Mouse (Mus musculus): ENCODE results near the gene Gnpat. TPM values are rescaled to one million over a fixed set of nuclear protein-coding genes. Genes with fewer than 3 reads are reported as not detected.
A peak's percentile ranks its signal among the peaks of the same experiment; 100 is the strongest.

Gnpat gene
- polyA plus RNA-seq, 1 experiment from 2014 or later, result 119 TPM

DNA sequence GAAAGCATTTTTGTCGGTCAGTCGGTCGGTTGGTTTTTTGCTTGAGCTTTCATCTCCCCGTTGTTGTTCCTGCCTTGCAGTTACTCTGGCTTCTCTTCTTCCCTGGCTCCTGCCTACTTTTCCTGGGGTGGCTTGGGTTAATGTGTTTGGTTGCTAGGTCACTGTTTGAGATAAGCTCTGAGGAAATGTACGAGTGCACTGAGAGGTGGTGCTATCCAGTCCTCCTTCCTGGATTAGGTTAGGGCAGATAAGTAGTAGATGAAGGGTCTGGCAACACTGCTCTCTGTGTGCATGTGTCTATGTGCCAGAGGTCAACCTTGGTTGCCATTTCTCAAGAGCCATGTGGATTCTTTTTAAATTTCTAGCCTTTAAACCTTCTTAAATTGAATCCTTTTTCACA is 9.9 kb downstream of the Gnpat start:
- Histone ChIP-seq H3K9me3 (no peaks in the 10 kb centered on the region), H3K4me2 (no peak overlapping the region), H3K36me3 (peaks cover 72% of the 10 kb centered on the region), H3K4me1 (replicated peaks) (no peaks in the 10 kb centered on the region), H3K4me3 (replicated peaks) (no peak overlapping the region), H3K9ac (replicated peaks) (no peak overlapping the region), H3K27me3 (no peaks in the 10 kb centered on the region), H3K27ac (no peak overlapping the region)
- WGBS, result 87% methylated on average over 5 of the region's 5 CpGs
- ATAC-seq (ENCODE audit: insufficient number of reproducible peaks, insufficient read depth, low FRiP score, low TSS enrichment, low read depth), result no peak

GRCm38 (mm10) chr8:124878141-124878540 is 15.3 kb downstream of the Gnpat start:
- no peak overlapping the region for H3K4me3 ChIP-seq (replicated peaks)
- 91% methylated on average over 5 of the region's 5 CpGs for WGBS
- peaks cover 98% of the 10 kb centered on the region for H3K36me3 ChIP-seq
- H3K4me1 ChIP-seq (replicated peaks), result no peaks in the 10 kb centered on the region
- no peaks in the 10 kb centered on the region for H3K27me3 ChIP-seq
- H3K9me3 ChIP-seq, result no peaks in the 10 kb centered on the region
- H3K9ac ChIP-seq (replicated peaks), result no peak overlapping the region
- H3K27ac ChIP-seq, result no peak overlapping the region
- ATAC-seq (ENCODE audit: insufficient number of reproducible peaks, insufficient read depth, low FRiP score, low TSS enrichment, low read depth), result no peak
- no peak overlapping the region for H3K4me2 ChIP-seq

DNA sequence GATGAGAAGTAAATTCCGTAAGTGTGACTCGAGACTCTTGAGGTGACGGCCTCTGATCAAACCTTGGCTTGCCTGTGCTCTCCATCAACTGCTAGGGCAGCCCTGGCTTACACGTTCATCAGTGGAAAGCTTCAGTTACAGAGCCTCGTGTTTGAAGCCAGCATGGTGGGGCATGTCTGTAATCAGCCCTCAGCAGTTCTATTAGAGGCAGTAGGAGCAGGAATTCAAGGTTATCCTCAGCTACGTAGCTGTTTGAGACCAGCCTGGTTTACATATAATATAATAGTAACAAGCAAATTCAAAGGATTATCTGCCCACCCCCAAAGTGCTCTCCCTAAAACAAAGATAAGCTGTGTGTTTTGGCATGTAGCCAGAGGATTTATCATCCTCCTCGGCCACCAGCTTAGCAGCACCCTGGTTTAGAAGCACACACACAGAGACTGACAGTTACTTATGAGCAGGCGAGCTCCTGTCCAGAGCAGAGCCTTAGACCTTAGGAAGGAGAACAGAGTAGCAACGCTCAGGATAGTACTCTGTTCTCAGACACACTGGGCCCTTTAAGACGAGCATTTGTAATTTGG is 16.2 kb downstream of the Gnpat start:
- H3K27ac ChIP-seq, result no peak overlapping the region
- H3K27me3 ChIP-seq, result no peaks in the 10 kb centered on the region
- H3K9me3 ChIP-seq, result no peaks in the 10 kb centered on the region
- peaks cover 98% of the 10 kb centered on the region for H3K36me3 ChIP-seq
- no peak overlapping the region for H3K4me3 ChIP-seq (replicated peaks)
- H3K4me2 ChIP-seq, result no peak overlapping the region
- no peaks in the 10 kb centered on the region for H3K4me1 ChIP-seq (replicated peaks)
- ATAC-seq (ENCODE audit: insufficient number of reproducible peaks, insufficient read depth, low FRiP score, low TSS enrichment, low read depth), result no peak
- WGBS, result 92% methylated on average over 10 of the region's 10 CpGs
- H3K9ac ChIP-seq (replicated peaks), result no peak overlapping the region

DNA sequence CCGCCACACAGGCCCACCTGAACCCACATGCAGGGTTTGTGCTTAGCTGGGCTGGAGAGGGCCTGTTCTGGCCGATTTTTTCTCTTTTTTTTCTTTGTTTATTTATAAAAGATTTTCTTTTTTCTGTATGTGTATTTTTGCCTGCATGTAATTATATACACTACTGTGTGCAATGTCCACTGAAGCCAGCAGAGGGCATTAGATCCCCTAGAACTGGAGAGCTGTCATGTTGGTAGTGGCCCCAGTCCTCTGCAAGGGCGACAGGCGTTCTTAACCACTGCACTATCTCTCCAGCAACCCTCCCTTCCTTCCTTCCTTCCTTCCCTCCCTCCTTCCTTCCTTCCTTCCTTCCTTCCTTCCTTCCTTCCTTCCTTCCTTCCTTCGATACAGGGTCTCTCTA is 25.6 kb downstream of the Gnpat start:
- Histone ChIP-seq H3K4me1 (replicated peaks) (peaks cover 8% of the 10 kb centered on the region), H3K36me3 (peaks cover 85% of the 10 kb centered on the region), H3K27ac (no peak overlapping the region), H3K27me3 (no peaks in the 10 kb centered on the region), H3K9ac (replicated peaks) (no peak overlapping the region), H3K4me3 (replicated peaks) (no peak overlapping the region), H3K4me2 (no peak overlapping the region), H3K9me3 (peaks cover 10% of the 10 kb centered on the region; the same call in 1 of the 2 replicates)
- ATAC-seq (ENCODE audit: insufficient number of reproducible peaks, insufficient read depth, low FRiP score, low TSS enrichment, low read depth), result no peak
- WGBS, result 97% methylated on average over 5 of the region's 5 CpGs

DNA sequence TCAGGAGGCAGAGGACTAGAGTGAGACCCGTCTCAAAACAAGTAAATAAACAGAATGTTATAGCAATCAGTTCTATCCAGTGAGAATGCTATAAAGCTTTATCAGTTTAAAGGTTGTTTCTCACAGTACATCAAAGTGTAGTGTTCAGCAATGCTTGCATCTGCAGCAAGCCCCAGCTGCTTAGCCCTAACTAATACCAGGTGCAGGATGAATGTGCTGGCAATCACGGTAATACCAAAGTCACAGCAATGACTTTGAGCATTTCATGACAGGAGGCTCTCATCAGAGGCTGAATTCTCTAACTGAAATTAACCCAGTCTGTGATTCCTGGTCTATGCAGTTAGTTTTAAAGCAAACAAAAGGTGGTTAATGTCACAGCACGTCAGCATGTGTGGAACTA is 29.8 kb downstream of the Gnpat start:
- H3K4me3 ChIP-seq (replicated peaks), result no peak overlapping the region
- H3K27me3 ChIP-seq, result no peaks in the 10 kb centered on the region
- ATAC-seq (ENCODE audit: insufficient number of reproducible peaks, insufficient read depth, low FRiP score, low TSS enrichment, low read depth), result no peak
- WGBS, result 23% methylated on average over 3 of the region's 3 CpGs
- H3K4me1 ChIP-seq (replicated peaks), result peaks cover 21% of the 10 kb centered on the region
- peaks cover 9% of the 10 kb centered on the region; the same call in 1 of the 2 replicates for H3K9me3 ChIP-seq
- H3K9ac ChIP-seq (replicated peaks), result no peak overlapping the region
- peak overlapping the region; percentile 59; the same call in 1 of the 2 replicates for H3K27ac ChIP-seq
- no peak overlapping the region for H3K4me2 ChIP-seq
- H3K36me3 ChIP-seq, result peaks cover 69% of the 10 kb centered on the region

GRCm38 (mm10) chr8:124896010-124896631 is 33.3 kb downstream of the Gnpat start:
- Histone ChIP-seq H3K4me3 (replicated peaks) (peak overlapping the region; percentile 97), H3K4me1 (replicated peaks) (peaks cover 28% of the 10 kb centered on the region), H3K9me3 (no peaks in the 10 kb centered on the region), H3K4me2 (peak overlapping the region; percentile 99), H3K27ac (no peak overlapping the region), H3K9ac (replicated peaks) (peak overlapping the region; percentile 89), H3K27me3 (no peaks in the 10 kb centered on the region), H3K36me3 (peaks cover 51% of the 10 kb centered on the region)
- WGBS, result 86% methylated on average over 26 of the region's 26 CpGs
- ATAC-seq (ENCODE audit: insufficient number of reproducible peaks, insufficient read depth, low FRiP score, low TSS enrichment, low read depth), result no peak

DNA sequence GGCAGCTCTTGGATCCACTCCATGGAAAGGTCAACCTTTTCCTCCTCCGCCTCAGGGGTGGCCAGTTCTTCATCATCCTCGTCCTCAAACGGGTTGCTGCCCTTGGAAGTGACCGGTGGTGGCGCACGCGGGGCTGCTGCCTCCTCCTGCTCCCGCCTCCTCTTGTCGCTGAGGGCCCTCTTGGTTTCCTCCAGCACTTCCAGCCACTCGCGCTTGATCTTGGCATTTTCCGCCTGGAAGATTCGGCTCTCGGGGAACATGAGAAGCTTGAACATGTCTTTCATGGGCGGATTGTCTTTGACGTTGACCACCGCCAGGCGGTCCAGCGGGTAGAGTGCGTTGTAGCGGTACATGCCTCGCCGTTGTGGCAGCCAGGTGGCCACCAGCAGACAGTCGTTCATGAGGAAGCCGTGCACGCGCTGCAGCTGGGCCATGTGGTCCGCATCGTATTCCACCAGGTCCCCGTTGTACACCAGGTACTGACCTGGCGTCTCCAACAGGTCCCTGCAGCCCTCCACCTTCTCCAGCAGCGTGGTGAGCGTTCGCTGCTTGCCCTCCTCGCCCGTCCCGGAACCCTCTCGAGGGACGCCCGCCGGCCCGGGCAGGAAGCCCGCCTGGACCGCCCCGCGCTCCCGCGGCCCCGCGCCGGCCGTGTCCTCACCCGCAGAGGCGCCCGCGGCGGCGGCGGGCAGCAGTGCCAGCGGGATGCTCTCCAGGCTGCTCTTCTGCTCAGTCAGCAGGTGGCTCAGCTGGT is 34.0 kb downstream of the Gnpat start:
- Histone ChIP-seq H3K4me1 (replicated peaks) (peaks cover 28% of the 10 kb centered on the region), H3K4me2 (peak overlapping the region; percentile 99), H3K9ac (replicated peaks) (peak overlapping the region; percentile 89), H3K27ac (peak overlapping the region; percentile 82), H3K4me3 (replicated peaks) (peak overlapping the region; percentile 97), H3K27me3 (no peaks in the 10 kb centered on the region), H3K36me3 (peaks cover 49% of the 10 kb centered on the region), H3K9me3 (no peaks in the 10 kb centered on the region)
- peak; percentile 28; the same call in 1 of the 2 replicates for ATAC-seq (ENCODE audit: insufficient number of reproducible peaks, insufficient read depth, low FRiP score, low TSS enrichment, low read depth)
- 2% methylated on average over 60 of the region's 60 CpGs for WGBS

- peak; percentile 69 for ATAC-seq (ENCODE audit: insufficient number of reproducible peaks, insufficient read depth, low FRiP score, low TSS enrichment, low read depth)
- H3K9ac ChIP-seq (replicated peaks), result peak within 1 kb of the TSS; percentile 89
- peak within 1 kb of the TSS; percentile 99 for H3K4me2 ChIP-seq
- H3K4me3 ChIP-seq (replicated peaks), result peak within 1 kb of the TSS; percentile 97
- H3K27ac ChIP-seq, result peak within 1 kb of the TSS; percentile 82
- H3K4me1 ChIP-seq (replicated peaks), result peaks cover 25% of the 10 kb centered on the region
- H3K36me3 ChIP-seq, result peaks cover 56% of the 10 kb centered on the region
- under 1% methylated on average over 113 of the region's 114 CpGs for WGBS
- H3K9me3 ChIP-seq, result no peaks in the 10 kb centered on the region
- H3K27me3 ChIP-seq, result no peaks in the 10 kb centered on the region
Measured at GRCm38 (mm10) chr8:124897386-124898250, 34.8 kb downstream of the Gnpat start, which contains the start of the genes Exoc8 and Sprtn. Gene Exoc8, minus strand, starts transcription at chr8:124897705. Gene Sprtn, plus strand, starts transcription at chr8:124897886.

DNA sequence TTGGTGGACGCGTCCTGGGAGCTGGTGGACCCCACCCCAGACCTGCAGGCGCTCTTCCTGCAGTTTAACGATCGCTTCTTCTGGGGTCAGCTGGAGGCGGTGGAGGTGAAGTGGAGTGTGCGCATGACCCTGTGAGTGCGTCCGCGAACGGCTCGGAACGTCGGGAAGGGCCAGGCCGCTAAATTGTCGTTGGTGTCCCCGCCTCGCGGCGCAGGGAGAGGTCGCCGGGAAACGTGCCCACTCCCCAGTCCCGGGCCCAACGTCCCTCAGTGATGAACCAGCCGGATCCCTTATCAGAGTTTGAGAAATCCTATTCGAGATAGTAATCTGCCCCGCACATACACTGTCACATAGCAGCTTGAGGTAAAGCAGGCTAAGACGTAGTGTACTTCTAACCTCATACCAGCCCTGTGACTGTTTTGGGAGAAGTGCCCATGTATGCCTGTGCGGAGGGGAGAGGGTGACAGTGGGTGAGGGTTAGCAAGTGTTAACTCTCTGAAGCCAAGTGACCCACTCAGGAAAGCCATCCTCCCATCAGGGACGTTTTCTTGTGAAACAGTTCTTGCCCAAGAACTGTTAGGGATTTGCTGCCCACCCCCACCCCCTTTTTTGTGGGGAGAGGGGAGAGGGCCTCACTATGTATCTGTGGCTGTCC is 35.5 kb downstream of the Gnpat start:
- peak overlapping the region; percentile 99 for H3K4me2 ChIP-seq
- H3K9ac ChIP-seq (replicated peaks), result peak overlapping the region; percentile 89
- peak overlapping the region; percentile 97 for H3K4me3 ChIP-seq (replicated peaks)
- peak; percentile 12; the same call in 1 of the 2 replicates for ATAC-seq (ENCODE audit: insufficient number of reproducible peaks, insufficient read depth, low FRiP score, low TSS enrichment, low read depth)
- H3K4me1 ChIP-seq (replicated peaks), result peaks cover 20% of the 10 kb centered on the region
- WGBS, result 6% methylated on average over 31 of the region's 31 CpGs
- no peaks in the 10 kb centered on the region for H3K27me3 ChIP-seq
- H3K36me3 ChIP-seq, result peaks cover 64% of the 10 kb centered on the region
- H3K9me3 ChIP-seq, result no peaks in the 10 kb centered on the region
- peak overlapping the region; percentile 50; the same call in 1 of the 2 replicates for H3K27ac ChIP-seq

DNA sequence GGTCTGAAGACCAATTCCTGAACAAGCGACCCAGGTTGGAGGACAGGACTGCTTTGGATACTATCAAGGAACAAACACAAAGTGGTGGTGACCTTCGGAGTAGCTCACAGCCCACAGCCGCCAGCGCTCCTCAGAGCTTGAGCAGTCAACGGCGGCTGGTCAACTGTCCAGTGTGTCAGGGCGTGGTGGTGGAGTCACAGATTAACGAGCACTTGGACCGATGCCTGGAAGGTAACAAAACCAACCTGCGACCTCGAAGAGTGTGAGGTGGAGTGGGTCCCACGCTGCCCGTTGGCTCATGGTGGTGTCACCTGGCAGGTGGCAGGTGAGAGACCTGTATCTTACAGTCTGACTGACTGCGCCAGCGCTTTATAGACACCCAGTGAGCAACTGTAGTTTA is 40.4 kb downstream of the Gnpat start:
- Histone ChIP-seq H3K4me2 (no peak overlapping the region), H3K9me3 (no peaks in the 10 kb centered on the region), H3K4me1 (replicated peaks) (peaks cover 7% of the 10 kb centered on the region), H3K27me3 (no peaks in the 10 kb centered on the region), H3K9ac (replicated peaks) (no peak overlapping the region), H3K27ac (no peak overlapping the region), H3K4me3 (replicated peaks) (no peak overlapping the region), H3K36me3 (peaks cover 83% of the 10 kb centered on the region)
- no peak for ATAC-seq (ENCODE audit: insufficient number of reproducible peaks, insufficient read depth, low FRiP score, low TSS enrichment, low read depth)
- 95% methylated on average over 15 of the region's 15 CpGs for WGBS
